Mouse (Mus musculus) bone marrow macrophage, adult 2 months (primary cell): ENCODE measurements around the gene Anks1b. TPM values are rescaled to one million over a fixed set of nuclear protein-coding genes. Genes with fewer than 3 reads are reported as not detected.

Experiments
- H3K27ac ChIP-seq: 2 replicates; pipeline ENCODE4 v1.5.1; 2012; ENCODE audit warnings: low read depth, low read length; ENCODE audit not compliant: insufficient read depth
- H3K4me1 ChIP-seq: 2 replicates; pipeline ENCODE4 v1.6.1; 2012; ENCODE audit warnings: low read length; ENCODE audit not compliant: control insufficient read depth, insufficient read depth
- H3K4me3 ChIP-seq: 2 replicates; pipeline ENCODE4 v1.5.1; 2012; ENCODE audit warnings: mild to moderate bottlenecking, low read length, moderate library complexity; ENCODE audit not compliant: insufficient read depth
- CTCF ChIP-seq: IDR thresholded peaks from 2 replicates; pipeline ENCODE4 v1.5.1; 2012; ENCODE audit warnings: low read depth, mild to moderate bottlenecking, low read length, moderate library complexity
- POLR2A ChIP-seq: IDR thresholded peaks from 2 replicates; pipeline ENCODE4 v1.6.1; 2012; ENCODE audit warnings: mild to moderate bottlenecking, low read depth, low read length, borderline replicate concordance
- polyA plus RNA-seq: library from polyadenylated mRNA; stranded (reverse); fragments of >200 nt; gene quantifications from 2 replicates; pipeline ENCODE4 v1.2.4, GENCODE M21; 2012; ENCODE audit not compliant: missing spikeins, insufficient read depth, insufficient read length

Anks1b gene
- polyA plus RNA-seq, 1 experiment, result not detected

GRCm38 (mm10) chr10:90356258-90356657 lies 482.9 kb downstream of the Anks1b start:
- TF ChIP-seq POLR2A (no peak), CTCF (no peak)
- H3K4me3 ChIP-seq, result no peak overlapping the region
- peaks cover 2% of the 10 kb centered on the region; the same call in 1 of the 2 replicates for H3K4me1 ChIP-seq
- H3K27ac ChIP-seq, result no peak overlapping the region

- Histone ChIP-seq H3K27ac (no peak overlapping the region), H3K4me3 (no peak overlapping the region), H3K4me1 (peaks cover 2% of the 10 kb centered on the region; the same call in 1 of the 2 replicates)
- TF ChIP-seq POLR2A, result no peak
- no peak for TF ChIP-seq CTCF
These were observed 484.0 kb downstream of the Anks1b start for GRCm38 (mm10) chr10:90357169-90357907.

GRCm38 (mm10) chr10:90369015-90369414 lies 495.7 kb downstream of the Anks1b start:
- Histone ChIP-seq H3K4me3 (no peak overlapping the region), H3K4me1 (no peaks in the 10 kb centered on the region), H3K27ac (no peak overlapping the region)
- TF ChIP-seq POLR2A (no peak), CTCF (no peak)

- Histone ChIP-seq H3K27ac (no peak overlapping the region), H3K4me1 (no peaks in the 10 kb centered on the region), H3K4me3 (no peak overlapping the region)
- TF ChIP-seq POLR2A (no peak), CTCF (no peak)
These were observed 497.4 kb downstream of the Anks1b start for GRCm38 (mm10) chr10:90370751-90371150.

GRCm38 (mm10) chr10:90373469-90373868 lies 500.2 kb downstream of the Anks1b start:
- H3K4me3 ChIP-seq, result no peak overlapping the region
- no peak overlapping the region for H3K27ac ChIP-seq
- peaks cover 3% of the 10 kb centered on the region; the same call in 1 of the 2 replicates for H3K4me1 ChIP-seq
- TF ChIP-seq POLR2A (no peak), CTCF (peak; percentile 72)

- Histone ChIP-seq H3K4me3 (no peak overlapping the region), H3K4me1 (peaks cover 25% of the 10 kb centered on the region), H3K27ac (no peak overlapping the region)
- TF ChIP-seq POLR2A (no peak), CTCF (no peak)
These were observed 503.3 kb downstream of the Anks1b start for GRCm38 (mm10) chr10:90376605-90377004.

GRCm38 (mm10) chr10:90380062-90380461 lies 506.8 kb downstream of the Anks1b start:
- Histone ChIP-seq H3K4me1 (peaks cover 25% of the 10 kb centered on the region), H3K4me3 (no peak overlapping the region), H3K27ac (peak overlapping the region; percentile 53; the same call in 1 of the 2 replicates)
- TF ChIP-seq CTCF, result no peak
- TF ChIP-seq POLR2A, result no peak

GRCm38 (mm10) chr10:90380704-90381339 lies 507.5 kb downstream of the Anks1b start:
- no peak for TF ChIP-seq POLR2A
- no peak for TF ChIP-seq CTCF
- Histone ChIP-seq H3K27ac (peak overlapping the region; percentile 53), H3K4me3 (no peak overlapping the region), H3K4me1 (peaks cover 25% of the 10 kb centered on the region)

- TF ChIP-seq POLR2A (no peak), CTCF (no peak)
- H3K27ac ChIP-seq, result no peak overlapping the region
- no peaks in the 10 kb centered on the region for H3K4me1 ChIP-seq
- H3K4me3 ChIP-seq, result no peak overlapping the region
These were observed 527.1 kb downstream of the Anks1b start for GRCm38 (mm10) chr10:90400382-90400781.

GRCm38 (mm10) chr10:90408484-90408883 lies 535.2 kb downstream of the Anks1b start:
- no peaks in the 10 kb centered on the region for H3K4me1 ChIP-seq
- H3K4me3 ChIP-seq, result no peak overlapping the region
- no peak overlapping the region for H3K27ac ChIP-seq
- no peak for TF ChIP-seq POLR2A
- TF ChIP-seq CTCF, result no peak

GRCm38 (mm10) chr10:90431527-90431926 lies 558.2 kb downstream of the Anks1b start:
- TF ChIP-seq CTCF, result no peak
- TF ChIP-seq POLR2A, result no peak
- H3K27ac ChIP-seq, result no peak overlapping the region
- H3K4me3 ChIP-seq, result no peak overlapping the region
- peaks cover 6% of the 10 kb centered on the region; the same call in 1 of the 2 replicates for H3K4me1 ChIP-seq
